Mouse (Mus musculus) kidney, adult 2 months (tissue): Measurements from ENCODE around the gene Tha1.

ENCODE experiments used
- CTCF ChIP-seq: fragments of 200-500 bp; conservative IDR thresholded peaks from 2 replicates; pipeline ENCODE4 v1.5.1; 2011; ENCODE audit warnings: low read depth, mild to moderate bottlenecking, control low read depth, low read length, moderate library complexity, mixed read lengths; ENCODE audit not compliant: insufficient read depth, insufficient read length
- POLR2A ChIP-seq: fragments of 200-500 bp; IDR thresholded peaks from one replicate; pipeline ENCODE4 v1.6.1; 2011; ENCODE audit warnings: low read depth, low read length, control low read depth

DNA sequence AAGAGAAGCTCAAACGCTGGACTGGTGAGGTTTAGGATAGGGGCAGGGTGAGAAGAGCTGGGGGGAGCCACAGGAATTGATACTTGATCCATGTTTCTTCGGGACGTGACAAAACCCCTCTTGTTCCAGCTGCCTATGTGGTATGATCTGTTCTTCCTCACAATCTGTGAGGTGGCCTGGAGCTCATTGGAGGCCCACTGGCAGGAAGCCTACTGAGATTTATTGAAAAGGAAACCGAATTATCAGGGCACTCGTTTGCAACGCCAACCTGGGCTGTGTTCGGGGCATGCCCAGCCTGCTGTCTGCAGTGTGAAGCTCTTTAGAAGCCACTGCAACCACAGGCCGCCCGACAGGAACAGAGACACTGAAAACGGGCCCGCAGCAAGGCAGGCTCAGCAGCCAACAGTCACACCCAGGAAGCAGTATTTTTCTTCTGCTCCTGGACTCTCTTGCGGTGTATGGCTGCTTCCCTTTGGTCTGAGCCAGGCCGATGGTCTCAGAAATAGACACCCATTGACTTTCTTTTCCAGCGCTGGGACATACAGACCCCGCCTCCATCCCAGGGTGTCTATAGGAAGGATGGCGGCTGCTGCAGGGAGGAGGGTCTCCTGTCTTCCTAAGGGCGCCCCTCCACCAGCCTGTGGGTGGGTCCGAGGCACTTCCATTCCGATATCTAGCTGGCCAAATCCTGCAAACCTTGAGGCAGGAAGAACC is 24.9 kb downstream of the Tha1 start:
- TF ChIP-seq POLR2A: no peak
- TF ChIP-seq CTCF: no peak
